Mouse (Mus musculus) small intestine, adult 2 months (tissue): ENCODE data around the gene Angpt4.

Experiments used
- CTCF ChIP-seq: fragments of 200-500 bp; IDR thresholded peaks from 2 replicates; pipeline ENCODE4 v1.5.1; 2012; ENCODE audit warnings: low read depth, mild to moderate bottlenecking, control low read depth, inconsistent platforms, low read length, moderate library complexity, mixed read lengths; ENCODE audit not compliant: insufficient replicate concordance, insufficient read length; ENCODE audit errors: extremely low read depth
- POLR2A ChIP-seq: fragments of 200-500 bp; IDR thresholded peaks from 2 replicates; pipeline ENCODE4 v1.6.1; 2012; ENCODE audit warnings: low read depth, mild to moderate bottlenecking, control low read depth, inconsistent platforms, low read length, moderate library complexity

DNA sequence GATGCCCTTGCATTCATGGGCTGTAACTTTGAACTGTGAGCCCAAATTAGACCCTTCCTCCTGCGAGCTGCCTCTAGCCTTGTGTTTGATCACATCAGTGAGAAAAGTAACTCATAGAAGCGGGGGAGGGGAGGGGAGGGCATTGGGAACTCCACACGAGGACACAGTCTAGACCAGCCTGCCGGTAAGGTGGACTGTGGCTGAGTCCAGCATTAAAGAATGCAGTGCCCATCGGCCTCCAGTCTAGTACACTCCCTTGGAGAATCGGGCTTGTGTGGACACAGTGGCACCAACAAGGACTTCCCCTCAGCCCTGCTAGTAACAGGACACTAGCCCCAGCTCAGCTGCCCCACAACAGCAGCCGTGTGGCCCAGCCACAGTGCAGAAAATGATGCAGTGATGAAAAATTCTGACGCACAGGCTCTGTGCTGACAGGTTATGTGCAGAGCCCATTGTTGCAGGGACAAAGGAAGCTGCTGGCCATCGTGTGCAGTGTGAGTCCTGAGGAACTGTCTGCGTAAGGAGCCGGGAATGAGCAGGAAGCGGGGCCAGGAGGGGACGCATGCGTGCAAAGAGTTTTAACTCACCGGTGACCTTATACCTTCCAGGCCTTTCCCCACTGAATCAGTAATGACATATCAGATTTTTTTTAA lies 17.8 kb upstream of the Angpt4 start:
- no peak for TF ChIP-seq POLR2A
- no peak for TF ChIP-seq CTCF
